Mouse (Mus musculus) kidney, embryonic 15.5 days (tissue): ENCODE results near the gene Ahnak. TPM values are rescaled to one million over a fixed set of nuclear protein-coding genes. Genes with fewer than 3 reads are reported as not detected.

Experiments used
- ATAC-seq: fragments of 200-750 bp; cut with Nextera tagmentation; replicated peaks from 2 replicates; pipeline ENCODE4 v1.8.0; 2017; ENCODE audit warnings: moderate TSS enrichment; ENCODE audit not compliant: low FRiP score
- H3K27ac ChIP-seq: fragments of 300-500 bp; sonication (generic); 2 replicates; pipeline ENCODE4 v1.5.1; 2015; ENCODE audit warnings: mild to moderate bottlenecking, inconsistent platforms
- H3K27me3 ChIP-seq: fragments of 300-500 bp; sonication (generic); 2 replicates; pipeline ENCODE4 v1.6.1; 2015; ENCODE audit warnings: inconsistent platforms
- H3K36me3 ChIP-seq: fragments of 300-500 bp; sonication (generic); 2 replicates; pipeline ENCODE4 v1.6.1; 2015; ENCODE audit warnings: inconsistent platforms
- H3K4me1 ChIP-seq: fragments of 300-500 bp; sonication (generic); 2 replicates; pipeline ENCODE4 v1.6.1; 2015; ENCODE audit warnings: inconsistent platforms
- H3K4me2 ChIP-seq: fragments of 300-500 bp; sonication (generic); 2 replicates; pipeline ENCODE4 v1.6.1; 2015; ENCODE audit warnings: moderate library complexity, mild to moderate bottlenecking, inconsistent platforms
- H3K4me3 ChIP-seq: fragments of 300-500 bp; sonication (generic); replicated peaks from 2 replicates; pipeline ENCODE4 v1.5.1; 2015; ENCODE audit warnings: mild to moderate bottlenecking, inconsistent platforms
- H3K9ac ChIP-seq: fragments of 300-500 bp; sonication (generic); 2 replicates; pipeline ENCODE4 v1.6.1; 2015; ENCODE audit warnings: mild to moderate bottlenecking, inconsistent platforms
- H3K9me3 ChIP-seq: fragments of 300-500 bp; sonication (generic); replicated peaks from 2 replicates; pipeline ENCODE4 v1.6.1; 2016; ENCODE audit warnings: inconsistent platforms
- WGBS: fragments of 180-500 bp; shearing (Covaris S2); methylation state at CpG from one replicate; pipeline ENCODE4 v1.1.7; 2015; ENCODE audit warnings: mixed read lengths; 5-methylcytosine and 5-hydroxymethylcytosine counted together
- polyA plus RNA-seq: library from polyadenylated mRNA; unstranded; fragments of >200 nt; fragmentation: Nextera tagmentation; extraction: Ambion mirVana; gene quantifications from 2 replicates; pipeline ENCODE4 v1.2.1, GENCODE M21; 2015

The Ahnak gene
- polyA plus RNA-seq, 1 experiment from 2014 or later, result 18.2 TPM

DNA sequence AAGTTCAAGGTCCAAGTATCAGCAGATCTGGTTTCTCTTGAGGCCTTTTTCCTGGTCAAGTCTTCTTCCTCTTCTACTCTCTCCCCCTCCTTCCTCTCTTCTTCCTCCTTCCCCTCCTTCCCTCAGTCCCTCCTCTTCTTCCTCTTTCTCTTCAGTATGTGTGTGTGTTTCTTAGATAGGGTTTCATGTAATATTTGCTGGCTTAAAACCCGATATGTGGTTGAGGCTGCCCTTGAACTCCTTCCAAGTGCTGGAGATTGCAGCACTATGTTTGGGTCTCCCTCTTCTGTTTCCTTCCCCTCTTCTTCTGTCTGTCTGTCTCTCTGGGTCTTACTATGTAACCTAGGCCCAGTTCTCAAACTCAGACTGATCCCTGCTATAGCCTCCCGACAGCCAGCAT is 73.7 kb downstream of the Ahnak start:
- no peaks in the 10 kb centered on the region for H3K27me3 ChIP-seq
- H3K36me3 ChIP-seq, result no peaks in the 10 kb centered on the region
- no peak overlapping the region for H3K4me2 ChIP-seq
- H3K9me3 ChIP-seq, result no peaks in the 10 kb centered on the region
- H3K9ac ChIP-seq, result no peak overlapping the region
- H3K4me1 ChIP-seq, result peaks cover 16% of the 10 kb centered on the region
- no peak overlapping the region for H3K4me3 ChIP-seq
- no peak overlapping the region for H3K27ac ChIP-seq
- ATAC-seq, result no peak
- WGBS, result 86% methylated on average over 2 of the region's 2 CpGs

DNA sequence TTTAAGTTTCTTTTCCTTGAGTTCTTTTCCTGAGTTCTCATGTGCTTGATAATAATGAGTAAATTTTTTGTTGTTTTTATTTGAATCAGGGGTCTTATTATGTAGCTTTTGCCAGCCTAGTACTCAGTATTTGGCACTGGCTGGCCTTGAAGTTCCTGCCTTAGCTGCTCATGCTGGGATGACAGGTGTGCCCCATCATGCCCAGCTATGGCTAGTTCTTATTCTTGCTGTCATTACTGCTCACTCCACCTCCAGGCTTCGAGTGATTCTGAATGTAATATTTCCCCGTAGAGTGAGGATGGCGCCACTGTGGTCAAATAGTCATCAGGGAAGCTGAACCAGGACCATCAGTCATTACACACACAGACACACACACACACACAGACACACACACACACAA is 74.7 kb downstream of the Ahnak start:
- Histone ChIP-seq H3K27ac (no peak overlapping the region), H3K27me3 (no peaks in the 10 kb centered on the region), H3K9me3 (no peaks in the 10 kb centered on the region), H3K9ac (no peak overlapping the region), H3K4me1 (peaks cover 16% of the 10 kb centered on the region), H3K4me2 (no peak overlapping the region), H3K36me3 (no peaks in the 10 kb centered on the region), H3K4me3 (no peak overlapping the region)
- ATAC-seq, result no peak
- WGBS, result 85% methylated on average over 3 of the region's 3 CpGs

DNA sequence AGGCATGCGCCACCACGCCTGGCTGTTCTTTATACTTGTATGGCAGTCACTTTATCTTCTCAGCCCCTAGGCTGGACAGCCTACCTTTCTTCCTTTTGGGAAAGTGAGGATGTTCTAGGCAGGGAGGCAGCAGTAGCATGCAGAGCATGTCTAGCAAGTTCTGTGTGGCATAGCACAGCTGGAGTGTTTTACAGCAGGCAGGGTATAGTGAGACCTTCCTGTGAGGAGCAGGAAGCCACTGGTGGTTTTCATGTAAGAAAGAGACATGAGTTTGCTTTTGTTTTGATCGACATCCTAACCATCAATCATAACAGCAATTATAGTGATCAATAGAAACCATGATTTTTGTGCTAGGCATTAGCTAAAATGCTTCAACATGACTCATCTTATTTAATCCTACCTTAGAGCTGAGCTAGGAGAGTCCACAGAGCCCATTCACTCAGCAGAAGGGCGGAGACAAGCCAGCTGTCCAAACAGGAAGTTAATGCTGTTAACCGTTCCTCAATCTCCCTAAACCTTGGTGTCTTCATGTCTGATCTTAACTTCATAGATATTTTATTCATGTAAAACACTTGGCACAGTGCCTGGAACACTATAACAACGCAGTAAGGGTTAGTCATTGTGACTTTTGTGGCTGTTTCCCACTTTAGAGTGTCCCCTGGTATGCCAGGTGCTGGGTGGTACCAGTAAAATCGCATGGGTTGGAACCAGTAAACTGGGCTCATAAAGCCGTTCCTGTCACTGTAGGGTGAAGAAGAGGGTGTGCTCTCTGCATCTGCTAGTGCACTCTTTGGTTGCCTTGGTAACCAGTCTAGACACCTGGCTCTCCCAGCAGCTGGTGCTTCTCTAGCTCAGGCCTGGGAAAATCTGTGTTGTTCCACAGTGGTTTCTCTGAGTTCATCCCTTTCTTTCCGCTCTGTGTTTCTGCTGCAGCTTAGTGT is 76.8 kb downstream of the Ahnak start:
- Histone ChIP-seq H3K27me3 (no peaks in the 10 kb centered on the region), H3K36me3 (no peaks in the 10 kb centered on the region), H3K27ac (peak overlapping the region; percentile 29), H3K4me1 (peaks cover 30% of the 10 kb centered on the region), H3K9me3 (no peaks in the 10 kb centered on the region), H3K4me2 (no peak overlapping the region), H3K4me3 (no peak overlapping the region), H3K9ac (no peak overlapping the region)
- WGBS, result 38% methylated on average over 9 of the region's 9 CpGs
- ATAC-seq, result peak; percentile 75

DNA sequence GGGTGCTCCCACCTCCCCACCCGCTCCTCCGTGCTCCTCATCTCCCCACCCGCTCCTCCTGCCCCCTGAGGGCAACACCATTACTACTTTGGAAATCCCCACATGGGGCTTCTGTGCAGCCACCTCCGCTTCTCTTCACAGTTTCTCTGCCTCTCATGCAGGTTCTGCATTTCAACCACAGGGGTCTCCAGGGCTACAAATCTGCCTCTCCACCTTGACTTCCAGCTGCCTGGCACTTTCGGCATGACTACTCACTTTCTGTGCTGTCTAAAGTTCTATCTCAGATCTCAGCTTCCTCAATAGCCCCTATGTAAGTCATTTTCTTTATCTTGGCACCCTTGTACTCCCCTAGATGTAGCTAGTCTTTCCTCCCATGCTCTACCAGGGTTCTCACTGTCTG is 78.2 kb downstream of the Ahnak start:
- Histone ChIP-seq H3K27ac (no peak overlapping the region), H3K27me3 (no peaks in the 10 kb centered on the region), H3K36me3 (no peaks in the 10 kb centered on the region), H3K9ac (no peak overlapping the region), H3K4me2 (no peak overlapping the region), H3K9me3 (no peaks in the 10 kb centered on the region), H3K4me3 (no peak overlapping the region), H3K4me1 (peaks cover 40% of the 10 kb centered on the region)
- ATAC-seq, result no peak
- 84% methylated on average over 5 of the region's 5 CpGs for WGBS

DNA sequence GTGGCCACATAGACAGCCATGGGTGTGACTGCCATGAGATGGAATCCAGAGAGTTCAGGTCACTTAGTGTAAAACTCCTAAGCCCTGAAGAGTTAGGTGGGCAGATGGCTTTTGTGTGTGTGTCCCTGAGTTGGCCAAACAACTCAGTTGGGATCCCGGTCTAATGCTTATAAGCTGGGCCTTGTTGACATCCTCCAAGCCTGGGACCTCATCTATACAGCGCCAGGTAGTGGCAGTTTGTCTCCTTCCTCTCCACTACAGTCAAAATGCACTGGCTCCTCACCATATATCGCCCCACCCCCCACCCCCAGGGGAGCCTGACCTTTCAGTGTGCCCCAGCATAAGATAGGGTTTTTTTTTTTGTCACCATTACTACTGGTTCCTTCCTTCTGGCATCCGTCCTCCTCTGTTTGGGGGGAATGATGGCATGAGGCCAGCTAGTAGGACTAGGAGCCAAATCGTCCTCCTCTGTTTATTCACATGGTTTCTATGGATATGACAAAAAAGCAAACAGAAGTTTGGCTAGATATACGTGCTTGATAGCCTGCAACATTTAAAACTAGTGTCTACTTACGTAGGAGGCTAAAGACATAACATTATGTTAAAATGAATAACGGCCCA is 80.7 kb downstream of the Ahnak start:
- H3K27me3 ChIP-seq, result no peaks in the 10 kb centered on the region

DNA sequence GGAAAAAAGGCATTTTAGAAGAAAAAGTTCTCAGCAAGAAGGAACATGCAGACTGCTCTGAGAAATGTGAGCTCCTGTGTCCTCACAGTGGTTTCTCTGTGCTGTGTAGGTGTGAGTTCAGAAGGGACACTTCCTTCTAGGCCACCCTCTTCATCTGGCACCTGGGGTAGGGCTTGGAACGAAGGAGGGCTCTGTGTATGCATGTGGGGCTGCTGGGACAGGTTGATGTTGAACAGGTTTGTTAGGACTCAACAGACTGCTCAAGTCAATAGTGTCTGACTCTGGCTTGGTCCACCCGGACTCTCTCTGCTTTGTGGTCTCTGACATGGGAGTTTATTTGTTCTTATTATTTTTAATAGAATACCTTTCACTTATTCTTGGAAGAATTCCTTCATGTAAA is 81.2 kb downstream of the Ahnak start:
- ATAC-seq, result no peak
- Histone ChIP-seq H3K4me2 (no peak overlapping the region), H3K27ac (peak overlapping the region; percentile 77), H3K9me3 (no peaks in the 10 kb centered on the region), H3K36me3 (no peaks in the 10 kb centered on the region), H3K4me3 (no peak overlapping the region), H3K9ac (no peak overlapping the region), H3K27me3 (no peaks in the 10 kb centered on the region), H3K4me1 (peaks cover 54% of the 10 kb centered on the region)
- WGBS, result 66% methylated on average over 2 of the region's 2 CpGs

More for the DNA sequence above, 80.7 kb downstream of the Ahnak start:
- 50% methylated on average over 8 of the region's 8 CpGs for WGBS
- no peak for ATAC-seq
- Histone ChIP-seq H3K4me3 (no peak overlapping the region), H3K9me3 (no peaks in the 10 kb centered on the region), H3K4me1 (peaks cover 52% of the 10 kb centered on the region), H3K27ac (peak overlapping the region; percentile 77), H3K36me3 (no peaks in the 10 kb centered on the region), H3K9ac (no peak overlapping the region), H3K4me2 (no peak overlapping the region)

DNA sequence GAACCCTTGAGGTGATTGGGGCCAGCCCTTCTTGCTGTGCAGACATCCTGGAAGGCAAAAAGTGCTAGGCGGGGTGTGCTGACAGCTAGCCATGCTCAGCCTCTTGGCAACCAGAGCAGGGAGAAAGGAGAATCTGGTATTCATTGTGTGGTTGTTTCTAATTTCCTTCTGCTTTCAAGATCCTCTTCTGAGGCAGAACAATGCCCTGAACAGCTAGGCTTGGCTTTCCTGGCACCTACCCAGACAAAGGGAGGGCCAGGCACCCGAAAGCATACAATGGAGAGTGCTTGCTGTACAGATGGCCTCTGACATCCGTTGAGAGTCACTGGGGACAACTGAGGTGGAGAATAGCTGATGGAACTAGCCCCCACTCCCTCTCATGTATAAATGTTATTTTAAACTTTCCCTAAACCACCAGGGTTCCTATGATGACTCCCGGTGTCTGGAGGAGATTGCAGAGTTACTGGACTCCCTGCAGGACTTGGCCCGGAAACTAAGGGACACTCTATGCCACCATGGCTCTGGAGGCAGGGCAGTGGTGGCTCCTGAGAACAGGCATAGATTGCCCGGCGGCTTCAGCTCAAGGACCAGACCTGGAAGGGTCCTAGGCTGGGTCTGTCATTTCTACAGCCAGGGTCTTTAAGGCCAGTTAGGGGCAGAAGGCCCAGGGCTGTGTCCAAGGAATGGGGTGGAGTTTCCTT is 82.5 kb downstream of the Ahnak start:
- Histone ChIP-seq H3K36me3 (no peaks in the 10 kb centered on the region), H3K4me1 (peaks cover 43% of the 10 kb centered on the region), H3K9me3 (no peaks in the 10 kb centered on the region), H3K4me3 (no peak overlapping the region), H3K9ac (no peak overlapping the region), H3K27ac (peak overlapping the region; percentile 77), H3K4me2 (no peak overlapping the region), H3K27me3 (no peaks in the 10 kb centered on the region)
- no peak; the same call in 1 of the 2 replicates for ATAC-seq
- WGBS, result 59% methylated on average over 7 of the region's 7 CpGs

DNA sequence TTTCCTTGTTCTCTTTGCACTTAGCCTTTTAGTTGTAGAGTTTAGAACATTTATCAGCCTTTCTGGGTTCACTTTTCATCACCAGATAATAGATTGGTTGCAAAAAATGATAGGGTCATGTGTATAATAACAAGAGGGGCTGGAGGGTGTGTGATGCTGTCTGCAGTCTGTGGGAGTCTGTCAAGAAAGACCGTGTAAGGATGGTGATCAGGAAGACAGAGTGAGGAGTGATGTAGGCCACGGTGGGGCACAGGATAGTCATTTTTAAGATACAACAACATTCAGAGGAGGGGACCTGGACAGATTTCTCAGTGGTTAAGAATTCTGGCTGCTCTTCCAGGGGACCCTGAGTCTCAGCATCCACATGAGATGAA is 83.1 kb downstream of the Ahnak start:
- no peak overlapping the region for H3K4me2 ChIP-seq
- H3K36me3 ChIP-seq, result no peaks in the 10 kb centered on the region
- H3K27ac ChIP-seq, result peak overlapping the region; percentile 77; the same call in 1 of the 2 replicates
- WGBS, result 56% methylated on average over 2 of the region's 2 CpGs
- no peak overlapping the region for H3K4me3 ChIP-seq
- H3K4me1 ChIP-seq, result peaks cover 40% of the 10 kb centered on the region
- no peaks in the 10 kb centered on the region for H3K9me3 ChIP-seq
- no peak for ATAC-seq
- no peaks in the 10 kb centered on the region for H3K27me3 ChIP-seq
- H3K9ac ChIP-seq, result no peak overlapping the region

DNA sequence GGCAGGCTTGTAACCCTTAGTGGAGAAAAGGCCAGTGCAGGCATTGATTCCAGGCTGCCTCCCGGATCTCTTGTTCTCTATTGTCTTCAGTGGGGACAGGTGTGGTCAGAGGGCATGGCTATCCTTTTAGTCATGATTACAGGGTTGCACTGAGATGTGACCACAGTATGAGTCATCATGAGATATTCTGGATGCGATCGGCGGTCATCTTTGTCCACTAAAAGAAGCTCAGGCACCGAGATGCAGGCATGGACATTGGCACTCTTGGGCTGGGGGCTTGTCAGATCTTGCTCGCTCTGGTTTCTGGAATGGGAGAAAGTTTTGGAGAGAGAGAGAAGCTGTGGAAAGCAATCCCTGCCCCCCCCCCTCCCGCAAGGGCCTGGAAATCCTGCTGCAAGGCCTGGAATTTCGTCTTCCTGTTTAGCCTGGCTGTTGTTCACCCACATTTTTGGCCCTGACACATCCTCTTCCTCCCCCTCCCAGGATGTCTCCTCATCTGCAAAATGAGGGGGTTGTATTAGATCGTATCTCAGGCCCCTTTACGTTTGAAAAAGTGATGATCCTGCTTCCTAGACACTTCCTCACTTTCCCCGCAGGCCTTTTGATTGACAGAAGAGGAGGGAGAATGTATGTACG is 84.8 kb downstream of the Ahnak start:
- ATAC-seq, result no peak
- Histone ChIP-seq H3K4me1 (peaks cover 38% of the 10 kb centered on the region), H3K4me2 (no peak overlapping the region), H3K9me3 (no peaks in the 10 kb centered on the region), H3K4me3 (no peak overlapping the region), H3K36me3 (no peaks in the 10 kb centered on the region), H3K9ac (no peak overlapping the region), H3K27me3 (no peaks in the 10 kb centered on the region), H3K27ac (peak overlapping the region; percentile 52; the same call in 1 of the 2 replicates)
- 63% methylated on average over 12 of the region's 12 CpGs for WGBS

DNA sequence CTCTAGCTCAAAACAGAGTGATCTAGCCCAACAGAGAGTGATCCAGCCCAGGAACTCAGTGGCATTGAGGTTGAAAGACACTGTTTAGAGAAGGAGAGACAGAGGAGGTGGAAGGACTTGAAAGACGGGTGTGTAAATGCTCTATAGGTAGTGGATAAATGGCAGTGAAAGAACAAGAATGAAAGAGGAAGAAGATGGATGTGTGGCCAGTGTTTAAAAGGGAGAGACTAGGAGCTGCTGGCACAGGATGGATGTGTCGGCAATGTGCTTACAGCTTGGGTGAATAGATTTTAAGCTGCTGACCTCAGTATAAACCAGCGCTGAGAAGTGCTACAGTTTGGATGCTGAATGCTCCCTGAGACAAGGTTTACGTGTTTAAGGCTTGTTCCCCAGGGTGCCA is 85.3 kb downstream of the Ahnak start:
- Histone ChIP-seq H3K4me1 (peaks cover 37% of the 10 kb centered on the region), H3K4me3 (no peak overlapping the region), H3K4me2 (no peak overlapping the region), H3K9ac (no peak overlapping the region), H3K9me3 (no peaks in the 10 kb centered on the region), H3K36me3 (no peaks in the 10 kb centered on the region), H3K27me3 (no peaks in the 10 kb centered on the region), H3K27ac (peak overlapping the region; percentile 52; the same call in 1 of the 2 replicates)
- WGBS, result 74% methylated on average over 4 of the region's 4 CpGs
- ATAC-seq, result no peak

DNA sequence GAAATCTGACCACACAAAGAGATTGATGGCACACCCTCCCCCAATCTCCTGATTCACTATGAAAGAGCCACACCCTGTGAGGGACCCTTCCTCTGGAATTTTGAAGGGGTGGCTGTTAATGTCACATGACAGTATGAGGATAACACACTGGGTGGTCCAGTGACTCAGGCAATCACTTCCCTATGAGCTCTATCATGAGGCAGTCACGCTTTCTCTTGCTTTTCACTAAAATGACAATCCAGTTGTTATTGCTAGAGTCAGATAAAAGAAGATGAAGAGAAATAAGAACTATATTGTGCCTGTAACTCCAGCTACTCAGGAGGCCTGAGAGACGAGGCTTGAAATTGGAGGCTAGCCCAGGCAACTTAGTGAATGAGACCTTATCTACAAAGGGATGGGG is 86.5 kb downstream of the Ahnak start:
- no peaks in the 10 kb centered on the region for H3K36me3 ChIP-seq
- H3K4me3 ChIP-seq, result no peak overlapping the region
- no peak for ATAC-seq
- no peak overlapping the region for H3K9ac ChIP-seq
- H3K27me3 ChIP-seq, result no peaks in the 10 kb centered on the region
- H3K27ac ChIP-seq, result no peak overlapping the region
- no peaks in the 10 kb centered on the region for H3K9me3 ChIP-seq
- H3K4me1 ChIP-seq, result peaks cover 27% of the 10 kb centered on the region
- H3K4me2 ChIP-seq, result no peak overlapping the region
- 73% methylated on average over 2 of the region's 2 CpGs for WGBS

DNA sequence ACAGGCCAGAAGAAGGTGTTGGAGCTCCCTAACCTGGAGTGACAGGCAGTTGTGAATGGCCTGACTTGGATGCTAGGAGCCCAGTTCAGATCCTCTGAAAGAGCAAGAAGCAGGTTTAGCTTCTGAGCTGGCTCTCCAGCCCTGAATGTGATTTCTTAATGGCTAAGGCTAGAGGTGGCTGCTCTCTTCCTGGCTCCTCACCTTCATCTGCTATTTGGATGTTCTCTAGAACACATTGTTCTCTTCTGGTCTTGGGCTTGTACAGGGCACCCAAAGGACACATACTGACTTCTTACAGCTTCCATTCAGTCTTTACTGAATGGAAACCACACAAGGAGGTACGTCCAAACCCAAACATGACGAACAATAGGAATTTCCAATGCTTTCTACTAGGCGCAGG is 87.0 kb downstream of the Ahnak start:
- no peak overlapping the region for H3K27ac ChIP-seq
- peaks cover 23% of the 10 kb centered on the region for H3K4me1 ChIP-seq
- H3K9me3 ChIP-seq, result no peaks in the 10 kb centered on the region
- no peak for ATAC-seq
- no peak overlapping the region for H3K4me3 ChIP-seq
- no peak overlapping the region for H3K4me2 ChIP-seq
- H3K27me3 ChIP-seq, result no peaks in the 10 kb centered on the region
- H3K36me3 ChIP-seq, result no peaks in the 10 kb centered on the region
- 93% methylated on average over 3 of the region's 3 CpGs for WGBS
- H3K9ac ChIP-seq, result no peak overlapping the region
